Mouse (Mus musculus) telencephalon, adult 2 months (tissue): ENCODE measurements around the gene Map1b.
A peak's percentile ranks its signal among the peaks of the same experiment; 100 is the strongest.

Experiments
- DNase-seq: peaks from one replicate; pipeline ENCODE4 v3.0.0-alpha.2; 2011; ENCODE audit warnings: low read depth, low spot score

Map1b gene

GRCm38 (mm10) chr13:99528456-99528855 lies 12.1 kb upstream of the Map1b start:
- DNase-seq, result no peak

GRCm38 (mm10) chr13:99527936-99528335 lies 11.6 kb upstream of the Map1b start:
- no peak for DNase-seq

- DNase-seq, result no peak
These were observed 9.2 kb upstream of the Map1b start for GRCm38 (mm10) chr13:99525491-99525890.

- no peak for DNase-seq
These were observed 1.5 kb upstream of the Map1b start for GRCm38 (mm10) chr13:99517836-99518235.

- DNase-seq, result no peak
These were observed 448 bp downstream of the Map1b start for GRCm38 (mm10) chr13:99515736-99516447.

GRCm38 (mm10) chr13:99514917-99515591 lies 1.3 kb downstream of the Map1b start:
- DNase-seq, result peak; percentile 73

- no peak for DNase-seq
These were observed 2.4 kb downstream of the Map1b start for GRCm38 (mm10) chr13:99513990-99514389.

- no peak for DNase-seq
These were observed 3.2 kb downstream of the Map1b start for GRCm38 (mm10) chr13:99513138-99513537.

GRCm38 (mm10) chr13:99509896-99510295 lies 6.4 kb downstream of the Map1b start:
- no peak for DNase-seq

GRCm38 (mm10) chr13:99506580-99506962 lies 9.8 kb downstream of the Map1b start:
- no peak for DNase-seq

GRCm38 (mm10) chr13:99505826-99506579 lies 10.3 kb downstream of the Map1b start:
- DNase-seq, result no peak

- DNase-seq, result no peak
These were observed 12.9 kb downstream of the Map1b start for GRCm38 (mm10) chr13:99503370-99503979.

- DNase-seq, result no peak
These were observed 13.4 kb downstream of the Map1b start for GRCm38 (mm10) chr13:99502911-99503310.

GRCm38 (mm10) chr13:99502126-99502744 lies 14.1 kb downstream of the Map1b start:
- DNase-seq, result no peak

GRCm38 (mm10) chr13:99501393-99501792 lies 14.9 kb downstream of the Map1b start:
- DNase-seq, result no peak

GRCm38 (mm10) chr13:99500609-99501008 lies 15.7 kb downstream of the Map1b start:
- DNase-seq, result no peak

GRCm38 (mm10) chr13:99499764-99500163 lies 16.6 kb downstream of the Map1b start:
- no peak for DNase-seq

GRCm38 (mm10) chr13:99496106-99496505 lies 20.2 kb downstream of the Map1b start:
- no peak for DNase-seq

- no peak for DNase-seq
These were observed 21.9 kb downstream of the Map1b start for GRCm38 (mm10) chr13:99494416-99494815.

GRCm38 (mm10) chr13:99493304-99493904 lies 22.9 kb downstream of the Map1b start:
- DNase-seq, result no peak

GRCm38 (mm10) chr13:99492619-99493303 lies 23.6 kb downstream of the Map1b start:
- DNase-seq, result no peak
